26 mouse cellular contexts compared by ENCODE assay signal in the genomic region with DNA sequence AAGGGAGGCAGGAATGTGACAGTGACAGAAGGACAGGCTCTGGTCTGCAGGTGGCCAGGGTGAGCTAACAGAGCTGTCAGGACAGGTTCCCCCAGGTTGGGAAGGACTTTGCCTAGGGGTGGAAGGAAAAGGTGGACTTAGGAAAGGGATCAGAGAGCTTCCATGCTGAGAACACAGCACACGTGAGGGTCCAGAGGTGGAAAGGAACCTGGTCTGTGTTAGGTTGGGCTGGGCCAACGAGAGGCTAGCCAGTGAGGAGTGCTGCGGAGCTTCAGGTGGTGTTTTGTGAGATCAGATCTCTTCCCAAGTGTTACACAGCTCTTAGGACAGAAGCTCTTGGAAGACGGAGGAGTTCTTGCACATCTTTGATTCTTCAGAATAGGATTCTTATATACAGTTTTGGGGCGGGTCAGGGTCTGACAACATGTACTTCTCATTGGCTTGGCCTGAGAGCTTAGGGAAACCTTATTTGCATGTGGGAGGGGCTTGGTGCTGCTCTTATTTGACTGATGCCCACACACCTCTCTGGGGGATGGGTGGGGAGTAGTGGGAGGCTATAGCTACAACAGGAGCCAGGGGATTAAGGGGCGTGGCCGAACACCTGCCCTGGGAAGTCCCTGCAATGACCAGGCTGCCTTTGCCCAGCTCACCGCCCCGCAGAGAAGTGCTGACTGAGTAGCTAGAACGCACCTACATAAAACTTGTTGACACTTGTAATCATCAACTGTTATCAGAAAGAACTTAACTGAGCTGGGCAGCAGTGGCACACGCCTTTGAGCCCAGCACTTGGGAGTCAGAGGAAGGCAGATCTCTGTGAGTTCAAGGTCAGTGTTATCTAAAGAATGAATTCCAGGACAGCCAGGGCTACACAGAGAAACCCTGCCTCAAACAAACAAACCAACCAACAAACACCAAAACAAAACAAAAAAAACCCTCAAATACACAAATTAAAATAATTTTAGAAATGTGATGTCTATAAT. TPM values are rescaled to one million over a fixed set of nuclear protein-coding genes. Genes with fewer than 3 reads are reported as not detected.
DNase-seq lines count a peak whose midpoint lies in the region; ATAC-seq lines count a peak whose summit lies in the region.
"Had no signal": no experiment of that assay in that cellular context is flagged by ENCODE, and none has a peak within 500 bp of the region (broad histone marks: within the 10 kb centered on the region; RNA-seq: fewer than 3 reads in every experiment).

No protein-coding gene starts in this region.

- H3K4me3 ChIP-seq in heart, embryonic 11.5 days (ENCODE audit: low read depth, low read length) = no peak overlapping the region
- no peak overlapping the region for H3K4me3 ChIP-seq in liver, embryonic 11.5 days (ENCODE audit: low read depth, low read length)
- no peak overlapping the region for H3K4me3 ChIP-seq in intestine, embryonic 15.5 days (replicated peaks)
- H3K4me3 ChIP-seq: embryonic facial prominence, embryonic 12.5 days; erythroblast, embryonic 14.5 days; forebrain, embryonic 15.5 days; limb, embryonic 10.5 days; lung, embryonic 15.5 days; midbrain, embryonic 10.5 days had no signal

- no peaks in the 10 kb centered on the region for H3K9me3 ChIP-seq in heart, embryonic 11.5 days (replicated peaks; ENCODE audit: control insufficient read depth, low read length)
- H3K9me3 ChIP-seq in liver, embryonic 11.5 days (ENCODE audit: control insufficient read depth, low read length) = no peaks in the 10 kb centered on the region
- H3K9me3 ChIP-seq in intestine, embryonic 15.5 days = no peaks in the 10 kb centered on the region
- H3K9me3 ChIP-seq: embryonic facial prominence, embryonic 12.5 days; forebrain, embryonic 15.5 days; limb, embryonic 10.5 days; lung, embryonic 15.5 days; midbrain, embryonic 10.5 days had no signal

- intact Hi-C loops in heart, postnatal 10 days (cut with DNase I) = loop anchor here (5.0 kb wide), 1 partner anchor 67 kb away; no protein-coding TSS in a partner anchor

- ATAC-seq in heart, embryonic 11.5 days (replicated peaks; ENCODE audit: insufficient number of reproducible peaks, low FRiP score, low TSS enrichment) = peak; percentile 39; the same call in 1 of the 2 replicates
- 0 out of 2 replicates have a peak, but pooled peaks have one; percentile 15 for ATAC-seq in liver, embryonic 11.5 days (replicated peaks; ENCODE audit: low FRiP score)
- peak; percentile 45; the same call in 1 of the 2 replicates for ATAC-seq in intestine, embryonic 15.5 days
- ATAC-seq: forebrain, embryonic 15.5 days; hindbrain, embryonic 16.5 days had no signal

- peaks cover 3% of the 10 kb centered on the region for H3K36me3 ChIP-seq in heart, embryonic 11.5 days (ENCODE audit: control insufficient read depth, insufficient read depth, low read length)
- H3K36me3 ChIP-seq in liver, embryonic 11.5 days (ENCODE audit: control insufficient read depth, insufficient read depth, low read length) = peaks cover 2% of the 10 kb centered on the region; the same call in 1 of the 2 replicates
- H3K36me3 ChIP-seq in intestine, embryonic 15.5 days = no peaks in the 10 kb centered on the region

- no peaks in the 10 kb centered on the region for H3K4me1 ChIP-seq in heart, embryonic 11.5 days (ENCODE audit: control insufficient read depth, insufficient read depth, low read length)
- no peaks in the 10 kb centered on the region; the same call in 1 of the 2 replicates for H3K4me1 ChIP-seq in liver, embryonic 11.5 days (replicated peaks; ENCODE audit: control insufficient read depth, insufficient read depth, low read length)
- H3K4me1 ChIP-seq in intestine, embryonic 15.5 days (replicated peaks) = no peaks in the 10 kb centered on the region

- no peak overlapping the region for H3K4me2 ChIP-seq in heart, embryonic 11.5 days
- H3K4me2 ChIP-seq in liver, embryonic 11.5 days = no peak overlapping the region
- H3K4me2 ChIP-seq in intestine, embryonic 15.5 days (replicated peaks) = no peak overlapping the region
- H3K4me2 ChIP-seq: embryonic facial prominence, embryonic 12.5 days; forebrain, embryonic 15.5 days; lung, embryonic 15.5 days had no signal

- 50% methylated on average over 11 of the region's 11 CpGs for WGBS in heart, embryonic 11.5 days (ENCODE audit: insufficient replicate concordance)
- 67% methylated on average over 11 of the region's 11 CpGs for WGBS in liver, embryonic 11.5 days
- 57% methylated on average over 11 of the region's 11 CpGs for WGBS in intestine, embryonic 15.5 days

- H3K27ac ChIP-seq in heart, embryonic 11.5 days (ENCODE audit: low read depth, low read length) = 0 out of 2 replicates have a peak overlapping the region, but pooled peaks have one; percentile 7
- no peak overlapping the region for H3K27ac ChIP-seq in liver, embryonic 11.5 days (ENCODE audit: low read depth, low read length)
- no peak overlapping the region for H3K27ac ChIP-seq in intestine, embryonic 15.5 days
- H3K27ac ChIP-seq: embryonic facial prominence, embryonic 12.5 days; forebrain, embryonic 15.5 days; limb, embryonic 10.5 days; liver, embryonic 14.5 days; lung, embryonic 15.5 days; midbrain, embryonic 10.5 days had no signal

- no peaks in the 10 kb centered on the region for H3K27me3 ChIP-seq in heart, embryonic 11.5 days (ENCODE audit: control insufficient read depth, insufficient read depth, low read length)
- H3K27me3 ChIP-seq in liver, embryonic 11.5 days (replicated peaks; ENCODE audit: control insufficient read depth, insufficient read depth, low read length) = no peaks in the 10 kb centered on the region
- no peaks in the 10 kb centered on the region for H3K27me3 ChIP-seq in intestine, embryonic 15.5 days (replicated peaks)
- H3K27me3 ChIP-seq: embryonic facial prominence, embryonic 12.5 days; forebrain, embryonic 15.5 days; lung, embryonic 15.5 days had no signal

- no peak overlapping the region for H3K9ac ChIP-seq in heart, embryonic 11.5 days (ENCODE audit: low read depth, low read length)
- H3K9ac ChIP-seq in liver, embryonic 11.5 days (ENCODE audit: low read depth, low read length) = no peak overlapping the region
- no peak overlapping the region for H3K9ac ChIP-seq in intestine, embryonic 15.5 days
- H3K9ac ChIP-seq: embryonic facial prominence, embryonic 12.5 days; forebrain, embryonic 15.5 days; liver, embryonic 14.5 days; lung, embryonic 15.5 days had no signal

- DNase-seq in heart, postnatal 10 days = no peak
- DNase-seq in liver, embryonic 11.5 days (ENCODE audit: low spot score) = no peak
- no peak for DNase-seq in liver
- DNase-seq in frontal cortex, postnatal 36 days (ENCODE audit: low spot score in 2 of 2) = no peak
- no peak for DNase-seq in adrenal gland, postnatal 4 days (ENCODE audit: low spot score in 2 of 2)
- DNase-seq in ovary, postnatal 36 days (ENCODE audit: low spot score) = no peak
- DNase-seq: adrenal gland, adult 8-10 months; cerebellum, adult 9-10 months; gastrocnemius, postnatal 25 days; kidney, adult 2 months; lung, postnatal 4 days; thymus, postnatal 4 days had no signal

RNA-seq across cellular contexts. Expression of gene Mccc1, which starts 5.6 kb away (rescaled TPM):
- polyA plus RNA-seq in heart, embryonic 11.5 days (2014; fragmentation: Nextera tagmentation; extraction: Ambion mirVana) = 46.6 and 47.7 TPM in 2 replicates
- 10 to 100 TPM; 45.5 to 49.9 TPM for total RNA-seq in heart, postnatal 10 days (2021)
- polyA plus RNA-seq in liver, embryonic 11.5 days (2014; fragmentation: Nextera tagmentation; extraction: Ambion mirVana) = 28.3 and 28.9 TPM in 2 replicates
- polyA plus RNA-seq in intestine, embryonic 15.5 days (2015; fragmentation: Nextera tagmentation; extraction: Ambion mirVana) = 32.1 and 35.7 TPM in 2 replicates
- 10 to 100 TPM; 57.7 to 74.9 TPM for total RNA-seq in adrenal gland, postnatal 4 days (2021)

RNA-seq across cellular contexts. Expression of gene Dcun1d1, which starts 57.6 kb away (rescaled TPM):
- polyA plus RNA-seq in heart, embryonic 11.5 days (2014; fragmentation: Nextera tagmentation; extraction: Ambion mirVana) = 76.9 and 86.7 TPM in 2 replicates
- total RNA-seq in heart, postnatal 10 days (2021) = 10 to 100 TPM; 67.6 to 68.3 TPM
- polyA plus RNA-seq in liver, embryonic 11.5 days (2014; fragmentation: Nextera tagmentation; extraction: Ambion mirVana) = 95.0 and 103 TPM in 2 replicates
- polyA plus RNA-seq in intestine, embryonic 15.5 days (2015; fragmentation: Nextera tagmentation; extraction: Ambion mirVana) = 83.6 and 105 TPM in 2 replicates
- 10 to 100 TPM; 76.5 to 79.3 TPM for total RNA-seq in adrenal gland, postnatal 4 days (2021)

RNA-seq across cellular contexts. Expression of gene Ccdc144b, which starts 58.5 kb away (rescaled TPM):
- 0.03 TPM in 2 replicates for polyA plus RNA-seq in heart, embryonic 11.5 days (2014; fragmentation: Nextera tagmentation; extraction: Ambion mirVana)
- not detected for total RNA-seq in heart, postnatal 10 days (2021)
- polyA plus RNA-seq in liver, embryonic 11.5 days (2014; fragmentation: Nextera tagmentation; extraction: Ambion mirVana) = not detected in 2 replicates
- not detected in 2 replicates for polyA plus RNA-seq in intestine, embryonic 15.5 days (2015; fragmentation: Nextera tagmentation; extraction: Ambion mirVana)
- not detected for total RNA-seq in adrenal gland, postnatal 4 days (2021)
- total RNA-seq: gastrocnemius, postnatal 25 days; hematopoietic stem cell, adult 5-6 weeks; layer of hippocampus, postnatal 10 days; left cerebral cortex, adult 8-10 months had no signal
- polyA plus RNA-seq: cortical plate, adult 2 months; embryonic facial prominence, embryonic 12.5 days; erythroblast, embryonic 14.5 days; forebrain, embryonic 15.5 days; hindbrain, embryonic 16.5 days; limb, embryonic 10.5 days; liver, embryonic 14.5 days; lung, embryonic 15.5 days; midbrain, embryonic 10.5 days had no signal
